Mouse (Mus musculus) intestine, postnatal 0 days (tissue): ENCODE results near the gene Dnm3. TPM values are rescaled to one million over a fixed set of nuclear protein-coding genes. Genes with fewer than 3 reads are reported as not detected.

Source experiments
- ATAC-seq: fragments of 200-750 bp; cut with Nextera tagmentation; 2 replicates; pipeline ENCODE4 v1.8.0; 2017; ENCODE audit warnings: mild to moderate bottlenecking, moderate TSS enrichment, moderate library complexity
- H3K27ac ChIP-seq: fragments of 300-500 bp; sonication (generic); 2 replicates; pipeline ENCODE4 v1.5.1; 2014; ENCODE audit warnings: mild to moderate bottlenecking, low read depth, low read length, moderate library complexity
- H3K27me3 ChIP-seq: fragments of 300-500 bp; sonication (generic); replicated peaks from 2 replicates; pipeline ENCODE4 v1.6.1; 2014; ENCODE audit warnings: low read length, mixed read lengths; ENCODE audit not compliant: control insufficient read depth, insufficient read depth
- H3K36me3 ChIP-seq: fragments of 300-500 bp; sonication (generic); 2 replicates; pipeline ENCODE4 v1.6.1; 2014; ENCODE audit warnings: mild to moderate bottlenecking, moderate library complexity; ENCODE audit not compliant: control insufficient read depth, insufficient read depth
- H3K4me1 ChIP-seq: fragments of 300-500 bp; sonication (generic); replicated peaks from 2 replicates; pipeline ENCODE4 v1.6.1; 2014; ENCODE audit warnings: antibody characterized with exemption, low read length, mixed read lengths; ENCODE audit not compliant: control insufficient read depth, insufficient read depth
- H3K4me2 ChIP-seq: fragments of 300-500 bp; sonication (generic); replicated peaks from 2 replicates; pipeline ENCODE4 v1.6.1; 2014; ENCODE audit warnings: low read depth, mild to moderate bottlenecking, moderate library complexity
- H3K4me3 ChIP-seq: fragments of 300-500 bp; sonication (generic); 2 replicates; pipeline ENCODE4 v1.5.1; 2014; ENCODE audit warnings: low read depth, low read length
- H3K9ac ChIP-seq: fragments of 300-500 bp; sonication (generic); 2 replicates; pipeline ENCODE4 v1.6.1; 2014; ENCODE audit warnings: mild to moderate bottlenecking, low read depth, low read length
- H3K9me3 ChIP-seq: fragments of 300-500 bp; sonication (generic); 2 replicates; pipeline ENCODE4 v1.6.1; 2016; ENCODE audit warnings: mixed run types; ENCODE audit not compliant: control insufficient read depth
- CTCF ChIP-seq: sonication (generic); IDR thresholded peaks from 2 replicates; pipeline ENCODE4 v1.5.1; 2016; ENCODE audit warnings: low read depth, mild to moderate bottlenecking, control low read depth, antibody characterized with exemption, moderate library complexity
- WGBS: fragments of 180-500 bp; shearing (Covaris S2); extraction: QIAGEN DNeasy Blood & Tissue Kit; methylation state at CpG from one replicate; pipeline ENCODE4 v1.1.7; 2014; 5-methylcytosine and 5-hydroxymethylcytosine counted together
- polyA plus RNA-seq: library from polyadenylated mRNA; unstranded; fragments of >200 nt; fragmentation: Nextera tagmentation; extraction: Ambion mirVana; gene quantifications from 2 replicates; pipeline ENCODE4 v1.2.1, GENCODE M21; 2015

Dnm3 gene
- polyA plus RNA-seq, 1 experiment from 2014 or later: 5.6 TPM

GRCm38 (mm10) chr1:162286910-162287309 lies 190.9 kb downstream of the Dnm3 start:
- Histone ChIP-seq H3K36me3 (no peaks in the 10 kb centered on the region), H3K4me3 (no peak overlapping the region), H3K27me3 (no peaks in the 10 kb centered on the region), H3K4me2 (no peak overlapping the region), H3K9ac (no peak overlapping the region), H3K4me1 (no peaks in the 10 kb centered on the region), H3K9me3 (no peaks in the 10 kb centered on the region), H3K27ac (no peak overlapping the region)
- TF ChIP-seq CTCF: peak; percentile 54
- ATAC-seq: no peak
- WGBS: 52% methylated on average over 6 of the region's 6 CpGs

GRCm38 (mm10) chr1:162281981-162282381 lies 195.9 kb downstream of the Dnm3 start:
- Histone ChIP-seq H3K9me3 (no peaks in the 10 kb centered on the region), H3K27ac (no peak overlapping the region), H3K27me3 (no peaks in the 10 kb centered on the region), H3K4me1 (no peaks in the 10 kb centered on the region), H3K36me3 (no peaks in the 10 kb centered on the region), H3K9ac (no peak overlapping the region), H3K4me3 (no peak overlapping the region), H3K4me2 (no peak overlapping the region)
- 41% methylated on average over 7 of the region's 7 CpGs for WGBS
- TF ChIP-seq CTCF: no peak
- ATAC-seq: no peak

GRCm38 (mm10) chr1:162280052-162280451 lies 197.8 kb downstream of the Dnm3 start:
- H3K27ac ChIP-seq: no peak overlapping the region
- no peaks in the 10 kb centered on the region for H3K9me3 ChIP-seq
- H3K4me3 ChIP-seq: no peak overlapping the region
- TF ChIP-seq CTCF: no peak
- H3K36me3 ChIP-seq: no peaks in the 10 kb centered on the region
- H3K4me1 ChIP-seq: no peaks in the 10 kb centered on the region
- no peak overlapping the region for H3K9ac ChIP-seq
- WGBS: 95% methylated on average over 4 of the region's 4 CpGs
- no peaks in the 10 kb centered on the region for H3K27me3 ChIP-seq
- no peak overlapping the region for H3K4me2 ChIP-seq
- no peak for ATAC-seq

GRCm38 (mm10) chr1:162276011-162276410 lies 201.8 kb downstream of the Dnm3 start:
- Histone ChIP-seq H3K27ac (no peak overlapping the region), H3K9me3 (no peaks in the 10 kb centered on the region), H3K4me1 (no peaks in the 10 kb centered on the region), H3K36me3 (no peaks in the 10 kb centered on the region), H3K4me3 (no peak overlapping the region), H3K27me3 (no peaks in the 10 kb centered on the region), H3K4me2 (no peak overlapping the region), H3K9ac (no peak overlapping the region)
- TF ChIP-seq CTCF: peak; percentile 75
- 95% methylated on average over 1 of the region's 1 CpGs for WGBS
- no peak for ATAC-seq

GRCm38 (mm10) chr1:162274674-162275248 lies 203.1 kb downstream of the Dnm3 start:
- H3K4me3 ChIP-seq: no peak overlapping the region
- no peaks in the 10 kb centered on the region for H3K9me3 ChIP-seq
- no peak for TF ChIP-seq CTCF
- no peaks in the 10 kb centered on the region for H3K27me3 ChIP-seq
- no peak overlapping the region for H3K27ac ChIP-seq
- ATAC-seq: no peak
- 91% methylated on average over 11 of the region's 11 CpGs for WGBS
- H3K4me2 ChIP-seq: no peak overlapping the region
- H3K9ac ChIP-seq: no peak overlapping the region
- H3K4me1 ChIP-seq: no peaks in the 10 kb centered on the region
- H3K36me3 ChIP-seq: no peaks in the 10 kb centered on the region

GRCm38 (mm10) chr1:162256912-162257607 lies 220.8 kb downstream of the Dnm3 start:
- TF ChIP-seq CTCF: no peak
- H3K4me2 ChIP-seq: no peak overlapping the region
- no peak overlapping the region for H3K27ac ChIP-seq
- 71% methylated on average over 6 of the region's 6 CpGs for WGBS
- no peaks in the 10 kb centered on the region for H3K36me3 ChIP-seq
- no peaks in the 10 kb centered on the region for H3K9me3 ChIP-seq
- ATAC-seq: no peak
- H3K27me3 ChIP-seq: no peaks in the 10 kb centered on the region
- H3K4me3 ChIP-seq: no peak overlapping the region
- H3K4me1 ChIP-seq: no peaks in the 10 kb centered on the region
- H3K9ac ChIP-seq: no peak overlapping the region
